Mouse (Mus musculus): ENCODE results near the gene Tmem108. TPM values are rescaled to one million over a fixed set of nuclear protein-coding genes. Genes with fewer than 3 reads are reported as not detected.
A peak's percentile ranks its signal among the peaks of the same experiment; 100 is the strongest.

Gene Tmem108
- polyA plus RNA-seq, 1 experiment from 2014 or later, result 5.5 TPM

DNA sequence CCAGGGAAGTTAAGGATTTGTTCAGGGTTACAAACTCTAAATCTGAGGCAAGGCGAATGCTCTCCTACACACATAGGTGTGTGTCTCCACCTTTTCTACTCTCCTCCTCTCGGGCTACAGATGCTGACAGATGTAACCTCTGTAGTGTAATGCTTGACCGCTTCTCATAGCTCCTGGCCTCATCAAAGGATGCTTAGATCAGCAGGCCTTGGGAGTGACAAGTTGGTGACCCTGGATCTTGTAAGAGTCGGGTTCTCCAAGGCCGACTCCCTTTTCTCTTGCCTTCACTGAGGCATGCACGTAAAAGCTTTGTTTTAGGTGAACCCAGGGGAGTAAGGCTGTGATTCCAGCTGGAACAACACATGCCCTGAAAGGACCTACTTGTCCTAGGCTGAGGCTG lies 249.4 kb downstream of the Tmem108 start:
- no peak overlapping the region for H3K4me3 ChIP-seq (replicated peaks; ENCODE audit: low read depth, low read length)
- H3K4me2 ChIP-seq (ENCODE audit: low read length), result no peak overlapping the region
- H3K27ac ChIP-seq, result no peak overlapping the region
- H3K36me3 ChIP-seq (ENCODE audit: insufficient read depth, low read length), result no peaks in the 10 kb centered on the region
- DNase-seq (ENCODE audit: low spot score) (peak; percentile 46), ATAC-seq (replicated peaks; ENCODE audit: low FRiP score, low read depth) (no peak)
- TF ChIP-seq CTCF (IDR thresholded peaks at IDR 0.05; ENCODE audit: low read depth), result no peak
- H3K4me1 ChIP-seq (replicated peaks; ENCODE audit: insufficient read depth, low read length), result no peaks in the 10 kb centered on the region
- H3K9me3 ChIP-seq (replicated peaks; ENCODE audit: low read length), result no peaks in the 10 kb centered on the region
- no peak overlapping the region for H3K9ac ChIP-seq (ENCODE audit: low read depth, low read length)
- no peaks in the 10 kb centered on the region for H3K27me3 ChIP-seq (ENCODE audit: insufficient read depth, low read length)
- WGBS, result 43% methylated on average over 6 of the region's 6 CpGs

DNA sequence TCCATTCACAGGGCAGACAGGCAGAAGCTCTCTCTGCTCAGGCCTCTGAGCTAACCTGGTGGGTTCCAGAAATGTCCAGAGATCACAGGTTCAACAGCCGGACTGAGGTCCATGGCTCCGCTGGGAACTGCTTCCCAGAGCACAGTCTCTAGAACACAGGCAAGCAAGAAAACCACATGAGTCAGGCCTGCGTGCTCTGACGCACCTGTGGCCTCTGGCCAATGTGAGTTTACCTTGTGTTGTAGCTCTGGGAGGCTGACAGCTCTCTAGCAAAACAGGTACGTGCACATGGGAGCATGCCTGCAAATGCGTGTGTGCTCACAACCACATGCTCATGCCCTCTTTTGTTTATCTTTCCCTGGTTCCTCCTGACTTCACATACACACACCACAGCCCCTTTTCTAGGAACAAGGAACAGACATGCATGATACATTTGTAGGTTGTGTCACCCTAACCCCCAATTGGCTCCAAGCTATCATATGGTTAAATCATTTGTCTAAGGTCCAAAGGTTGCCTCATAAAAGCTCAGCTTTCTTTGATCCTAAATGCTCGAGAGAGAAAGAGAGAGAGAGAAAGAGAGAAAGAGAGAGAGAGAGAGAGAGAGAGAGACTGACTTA lies 254.6 kb downstream of the Tmem108 start:
- TF ChIP-seq CTCF (IDR thresholded peaks at IDR 0.05; ENCODE audit: low read depth), result no peak
- no peaks in the 10 kb centered on the region for H3K27me3 ChIP-seq (ENCODE audit: insufficient read depth, low read length)
- no peaks in the 10 kb centered on the region for H3K36me3 ChIP-seq (ENCODE audit: insufficient read depth, low read length)
- DNase-seq (ENCODE audit: low spot score) (no peak), ATAC-seq (replicated peaks; ENCODE audit: low FRiP score, low read depth) (peak; percentile 68)
- H3K27ac ChIP-seq, result no peak overlapping the region
- 34% methylated on average over 7 of the region's 7 CpGs for WGBS
- H3K4me3 ChIP-seq (replicated peaks; ENCODE audit: low read depth, low read length), result no peak overlapping the region
- H3K4me2 ChIP-seq (ENCODE audit: low read length), result no peak overlapping the region
- no peaks in the 10 kb centered on the region for H3K4me1 ChIP-seq (replicated peaks; ENCODE audit: insufficient read depth, low read length)
- no peak overlapping the region for H3K9ac ChIP-seq (ENCODE audit: low read depth, low read length)
- H3K9me3 ChIP-seq (replicated peaks; ENCODE audit: low read length), result no peaks in the 10 kb centered on the region

GRCm38 (mm10) chr9:103505067-103505466 lies 256.6 kb downstream of the Tmem108 start:
- Histone ChIP-seq H3K27me3 (ENCODE audit: insufficient read depth, low read length) (no peaks in the 10 kb centered on the region), H3K4me3 (replicated peaks; ENCODE audit: low read depth, low read length) (no peak overlapping the region), H3K27ac (no peak overlapping the region), H3K4me2 (ENCODE audit: low read length) (no peak overlapping the region), H3K4me1 (replicated peaks; ENCODE audit: insufficient read depth, low read length) (no peaks in the 10 kb centered on the region; the same call in 1 of the 2 replicates), H3K36me3 (ENCODE audit: insufficient read depth, low read length) (no peaks in the 10 kb centered on the region), H3K9me3 (replicated peaks; ENCODE audit: low read length) (no peaks in the 10 kb centered on the region), H3K9ac (ENCODE audit: low read depth, low read length) (no peak overlapping the region)
- WGBS, result 64% methylated on average over 5 of the region's 5 CpGs
- no peak for TF ChIP-seq CTCF (IDR thresholded peaks at IDR 0.05; ENCODE audit: low read depth)
- no peak for DNase-seq (ENCODE audit: low spot score)
- no peak for ATAC-seq (replicated peaks; ENCODE audit: low FRiP score, low read depth)

GRCm38 (mm10) chr9:103504646-103505045 lies 257.0 kb downstream of the Tmem108 start:
- 91% methylated on average over 1 of the region's 1 CpGs for WGBS
- Histone ChIP-seq H3K4me3 (replicated peaks; ENCODE audit: low read depth, low read length) (no peak overlapping the region), H3K9me3 (replicated peaks; ENCODE audit: low read length) (no peaks in the 10 kb centered on the region), H3K27me3 (ENCODE audit: insufficient read depth, low read length) (no peaks in the 10 kb centered on the region), H3K9ac (ENCODE audit: low read depth, low read length) (no peak overlapping the region), H3K4me2 (ENCODE audit: low read length) (no peak overlapping the region), H3K27ac (no peak overlapping the region), H3K4me1 (replicated peaks; ENCODE audit: insufficient read depth, low read length) (no peaks in the 10 kb centered on the region; the same call in 1 of the 2 replicates), H3K36me3 (ENCODE audit: insufficient read depth, low read length) (no peaks in the 10 kb centered on the region)
- ATAC-seq (replicated peaks; ENCODE audit: low FRiP score, low read depth) (no peak), DNase-seq (ENCODE audit: low spot score) (no peak)
- no peak for TF ChIP-seq CTCF (IDR thresholded peaks at IDR 0.05; ENCODE audit: low read depth)

GRCm38 (mm10) chr9:103503586-103504298 lies 257.9 kb downstream of the Tmem108 start:
- H3K9me3 ChIP-seq (replicated peaks; ENCODE audit: low read length), result no peaks in the 10 kb centered on the region
- H3K4me2 ChIP-seq (ENCODE audit: low read length), result no peak overlapping the region
- no peaks in the 10 kb centered on the region for H3K36me3 ChIP-seq (ENCODE audit: insufficient read depth, low read length)
- no peak for DNase-seq (ENCODE audit: low spot score)
- no peaks in the 10 kb centered on the region for H3K27me3 ChIP-seq (ENCODE audit: insufficient read depth, low read length)
- no peak for ATAC-seq (replicated peaks; ENCODE audit: low FRiP score, low read depth)
- no peak overlapping the region for H3K4me3 ChIP-seq (replicated peaks; ENCODE audit: low read depth, low read length)
- 95% methylated on average over 3 of the region's 3 CpGs for WGBS
- TF ChIP-seq CTCF (IDR thresholded peaks at IDR 0.05; ENCODE audit: low read depth), result no peak
- H3K9ac ChIP-seq (ENCODE audit: low read depth, low read length), result no peak overlapping the region
- no peaks in the 10 kb centered on the region; the same call in 1 of the 2 replicates for H3K4me1 ChIP-seq (replicated peaks; ENCODE audit: insufficient read depth, low read length)
- H3K27ac ChIP-seq, result no peak overlapping the region

DNA sequence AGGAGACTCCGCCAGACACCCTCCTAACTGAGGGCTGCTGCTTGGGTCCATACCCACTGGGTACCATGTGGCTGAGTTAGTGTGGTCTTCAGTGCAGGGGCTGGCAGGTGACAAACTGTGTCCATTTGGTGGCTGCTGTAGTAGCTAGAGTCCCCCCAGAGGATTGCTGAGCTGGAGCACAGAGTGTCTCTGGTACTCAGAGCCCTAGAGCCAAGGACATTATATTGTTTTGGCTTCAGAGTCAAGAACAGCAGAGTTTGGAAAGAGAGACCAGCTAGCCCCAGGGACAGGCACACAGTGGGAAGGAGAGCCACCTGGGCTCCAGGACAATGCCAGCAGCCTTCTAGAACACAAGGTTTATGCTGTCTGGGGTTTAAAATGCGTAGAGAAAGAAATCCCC lies 259.0 kb downstream of the Tmem108 start:
- H3K4me3 ChIP-seq (replicated peaks; ENCODE audit: low read depth, low read length), result no peak overlapping the region
- DNase-seq (ENCODE audit: low spot score) (no peak), ATAC-seq (replicated peaks; ENCODE audit: low FRiP score, low read depth) (no peak)
- H3K9me3 ChIP-seq (replicated peaks; ENCODE audit: low read length), result no peaks in the 10 kb centered on the region
- no peaks in the 10 kb centered on the region for H3K27me3 ChIP-seq (ENCODE audit: insufficient read depth, low read length)
- H3K27ac ChIP-seq, result no peak overlapping the region
- no peak overlapping the region for H3K9ac ChIP-seq (ENCODE audit: low read depth, low read length)
- no peaks in the 10 kb centered on the region; the same call in 1 of the 2 replicates for H3K4me1 ChIP-seq (replicated peaks; ENCODE audit: insufficient read depth, low read length)
- WGBS, result 96% methylated on average over 2 of the region's 2 CpGs
- no peaks in the 10 kb centered on the region for H3K36me3 ChIP-seq (ENCODE audit: insufficient read depth, low read length)
- H3K4me2 ChIP-seq (ENCODE audit: low read length), result no peak overlapping the region
- TF ChIP-seq CTCF (IDR thresholded peaks at IDR 0.05; ENCODE audit: low read depth), result no peak

Measured in kidney, postnatal 0 days (tissue).